Mouse (Mus musculus) cortical plate, adult 2 months (tissue): ENCODE measurements around the gene Atp1a4. TPM values are rescaled to one million over a fixed set of nuclear protein-coding genes. Genes with fewer than 3 reads are reported as not detected.

Source experiments
- H3K27ac ChIP-seq: fragments of 200-500 bp; 2 replicates; pipeline ENCODE4 v1.5.1; 2012; ENCODE audit warnings: low read length, control low read depth, inconsistent platforms; ENCODE audit not compliant: insufficient read depth
- H3K4me1 ChIP-seq: fragments of 200-500 bp; 2 replicates; pipeline ENCODE4 v1.6.1; 2011; ENCODE audit warnings: low read length; ENCODE audit not compliant: control insufficient read depth, insufficient read depth
- H3K4me3 ChIP-seq: fragments of 200-500 bp; 2 replicates; pipeline ENCODE4 v1.5.1; 2011; ENCODE audit warnings: mild to moderate bottlenecking, low read length, control low read depth; ENCODE audit not compliant: insufficient read depth
- CTCF ChIP-seq: fragments of 200-500 bp; IDR thresholded peaks from 2 replicates; pipeline ENCODE4 v1.5.1; 2011; ENCODE audit warnings: mild to moderate bottlenecking, control low read depth, low read length; ENCODE audit not compliant: insufficient read depth; ENCODE audit errors: extremely low read depth
- POLR2A ChIP-seq: fragments of 200-500 bp; IDR thresholded peaks from 2 replicates; pipeline ENCODE4 v1.6.1; 2011; ENCODE audit warnings: mild to moderate bottlenecking, low read length, control low read depth; ENCODE audit not compliant: insufficient read depth; ENCODE audit errors: extremely low read depth
- polyA plus RNA-seq: library from polyadenylated mRNA; depleted of rRNA; stranded (reverse); fragments of >200 nt; gene quantifications from 2 replicates; pipeline ENCODE4 v1.2.3, GENCODE M21; 2012

Atp1a4 gene
- polyA plus RNA-seq, 1 experiment = not detected

- Histone ChIP-seq H3K4me3 (peak overlapping the region; percentile 91), H3K4me1 (peaks cover 24% of the 10 kb centered on the region), H3K27ac (peak overlapping the region; percentile 39)
- TF ChIP-seq POLR2A (no peak), CTCF (no peak)
Observed at GRCm38 (mm10) chr1:172201967-172202880, 56.0 kb downstream of the Atp1a4 start.

GRCm38 (mm10) chr1:172200871-172201447, 57.3 kb downstream of the Atp1a4 start:
- H3K4me3 ChIP-seq = no peak overlapping the region
- H3K4me1 ChIP-seq = peaks cover 24% of the 10 kb centered on the region
- TF ChIP-seq CTCF = no peak
- TF ChIP-seq POLR2A = no peak; the same call in 1 of the 2 replicates
- H3K27ac ChIP-seq = peak overlapping the region; percentile 7

GRCm38 (mm10) chr1:172200161-172200560, 58.1 kb downstream of the Atp1a4 start:
- Histone ChIP-seq H3K4me1 (peaks cover 25% of the 10 kb centered on the region), H3K27ac (peak overlapping the region; percentile 24; the same call in 1 of the 2 replicates), H3K4me3 (no peak overlapping the region)
- TF ChIP-seq POLR2A (no peak), CTCF (no peak)

- Histone ChIP-seq H3K27ac (no peak overlapping the region), H3K4me3 (no peak overlapping the region), H3K4me1 (peaks cover 24% of the 10 kb centered on the region)
- TF ChIP-seq CTCF (no peak), POLR2A (no peak)
Observed at GRCm38 (mm10) chr1:172198996-172199395, 59.2 kb downstream of the Atp1a4 start.

- H3K27ac ChIP-seq = no peak overlapping the region
- TF ChIP-seq POLR2A (peak; percentile 27; the same call in 1 of the 2 replicates), CTCF (no peak)
- H3K4me1 ChIP-seq = peaks cover 19% of the 10 kb centered on the region
- no peak overlapping the region for H3K4me3 ChIP-seq
Observed at GRCm38 (mm10) chr1:172198316-172198715, 59.9 kb downstream of the Atp1a4 start.

- TF ChIP-seq POLR2A (no peak), CTCF (no peak)
- Histone ChIP-seq H3K4me3 (no peak overlapping the region), H3K27ac (no peak overlapping the region), H3K4me1 (peaks cover 16% of the 10 kb centered on the region)
Observed at GRCm38 (mm10) chr1:172197851-172198250, 60.4 kb downstream of the Atp1a4 start.

- Histone ChIP-seq H3K4me1 (peaks cover 13% of the 10 kb centered on the region), H3K4me3 (no peak overlapping the region), H3K27ac (no peak overlapping the region)
- TF ChIP-seq POLR2A = no peak; the same call in 1 of the 2 replicates
- TF ChIP-seq CTCF = no peak
Observed at GRCm38 (mm10) chr1:172197146-172197545, 61.1 kb downstream of the Atp1a4 start.

GRCm38 (mm10) chr1:172194435-172194834, 63.8 kb downstream of the Atp1a4 start:
- Histone ChIP-seq H3K4me3 (no peak overlapping the region), H3K4me1 (peaks cover 3% of the 10 kb centered on the region; the same call in 1 of the 2 replicates), H3K27ac (no peak overlapping the region)
- TF ChIP-seq POLR2A = no peak
- TF ChIP-seq CTCF = no peak

GRCm38 (mm10) chr1:172192217-172192616, 66.0 kb downstream of the Atp1a4 start:
- Histone ChIP-seq H3K4me3 (no peak overlapping the region), H3K27ac (no peak overlapping the region), H3K4me1 (peaks cover 1% of the 10 kb centered on the region; the same call in 1 of the 2 replicates)
- TF ChIP-seq POLR2A = no peak
- TF ChIP-seq CTCF = no peak

- Histone ChIP-seq H3K27ac (no peak overlapping the region), H3K4me3 (no peak overlapping the region), H3K4me1 (peaks cover 1% of the 10 kb centered on the region; the same call in 1 of the 2 replicates)
- TF ChIP-seq POLR2A (no peak), CTCF (no peak)
Observed at GRCm38 (mm10) chr1:172191578-172191977, 66.6 kb downstream of the Atp1a4 start.
